Mouse (Mus musculus): ENCODE measurements at regions not wholly inside any gene's neighbourhood (a gene's known extent, or its start where the extent isn't known, plus 50 kb on each side); places are given as distances from the start of the nearest gene placed in this dataset.

GRCm38 (mm10) chr15:63006471-63007228 is 838.3 kb downstream of the Gsdmc2 start:
- 68% methylated on average over 14 of the region's 14 CpGs for WGBS (ENCODE audit: insufficient replicate concordance)

GRCm38 (mm10) chr15:62994691-62995090 is 850.3 kb downstream of the Gsdmc2 start:
- Histone ChIP-seq H3K27me3 (replicated peaks) (no peaks in the 10 kb centered on the region), H3K27ac (no peak overlapping the region), H3K4me2 (no peak overlapping the region), H3K4me1 (no peaks in the 10 kb centered on the region), H3K9me3 (replicated peaks) (no peaks in the 10 kb centered on the region), H3K36me3 (no peaks in the 10 kb centered on the region), H3K4me3 (no peak overlapping the region), H3K9ac (no peak overlapping the region)
- WGBS (ENCODE audit: insufficient replicate concordance) = 68% methylated on average over 2 of the region's 2 CpGs
- ATAC-seq = no peak

More at GRCm38 (mm10) chr15:63006471-63007228, 838.3 kb downstream of the Gsdmc2 start:
- no peaks in the 10 kb centered on the region for H3K9me3 ChIP-seq (replicated peaks)
- no peak overlapping the region for H3K27ac ChIP-seq
- ATAC-seq = no peak
- H3K4me1 ChIP-seq = no peaks in the 10 kb centered on the region
- H3K4me3 ChIP-seq = no peak overlapping the region
- no peaks in the 10 kb centered on the region for H3K27me3 ChIP-seq (replicated peaks)
- H3K4me2 ChIP-seq = no peak overlapping the region
- H3K36me3 ChIP-seq = no peaks in the 10 kb centered on the region
- H3K9ac ChIP-seq = no peak overlapping the region

GRCm38 (mm10) chr15:62986871-62987270 is 858.1 kb downstream of the Gsdmc2 start:
- WGBS (ENCODE audit: insufficient replicate concordance) = 44% methylated on average over 4 of the region's 4 CpGs

GRCm38 (mm10) chr15:62986147-62986546 is 858.8 kb downstream of the Gsdmc2 start:
- no peak overlapping the region for H3K4me3 ChIP-seq
- WGBS (ENCODE audit: insufficient replicate concordance) = 67% methylated on average over 7 of the region's 7 CpGs
- no peak overlapping the region for H3K4me2 ChIP-seq
- no peaks in the 10 kb centered on the region for H3K36me3 ChIP-seq
- no peaks in the 10 kb centered on the region for H3K27me3 ChIP-seq (replicated peaks)
- H3K9me3 ChIP-seq (replicated peaks) = no peaks in the 10 kb centered on the region
- no peaks in the 10 kb centered on the region for H3K4me1 ChIP-seq
- no peak for ATAC-seq
- no peak overlapping the region for H3K27ac ChIP-seq
- H3K9ac ChIP-seq = no peak overlapping the region

More at GRCm38 (mm10) chr15:62986871-62987270, 858.1 kb downstream of the Gsdmc2 start:
- no peaks in the 10 kb centered on the region for H3K9me3 ChIP-seq (replicated peaks)
- H3K36me3 ChIP-seq = no peaks in the 10 kb centered on the region
- H3K4me2 ChIP-seq = no peak overlapping the region
- H3K27me3 ChIP-seq (replicated peaks) = no peaks in the 10 kb centered on the region
- H3K4me1 ChIP-seq = no peaks in the 10 kb centered on the region
- ATAC-seq = no peak
- no peak overlapping the region for H3K4me3 ChIP-seq
- H3K9ac ChIP-seq = no peak overlapping the region
- H3K27ac ChIP-seq = no peak overlapping the region

- H3K4me2 ChIP-seq = no peak overlapping the region
- ATAC-seq = no peak
- no peak overlapping the region for H3K27ac ChIP-seq
- no peak overlapping the region for H3K4me3 ChIP-seq
- H3K9me3 ChIP-seq (replicated peaks) = no peaks in the 10 kb centered on the region
- H3K27me3 ChIP-seq (replicated peaks) = no peaks in the 10 kb centered on the region
- H3K36me3 ChIP-seq = no peaks in the 10 kb centered on the region
- H3K4me1 ChIP-seq = no peaks in the 10 kb centered on the region
- 40% methylated on average over 2 of the region's 2 CpGs for WGBS (ENCODE audit: insufficient replicate concordance)
- H3K9ac ChIP-seq = no peak overlapping the region
These were observed 874.4 kb downstream of the Gsdmc2 start for GRCm38 (mm10) chr15:62970566-62970965.

- WGBS (ENCODE audit: insufficient replicate concordance) = 63% methylated on average over 5 of the region's 5 CpGs
- Histone ChIP-seq H3K27ac (no peak overlapping the region), H3K36me3 (no peaks in the 10 kb centered on the region), H3K9ac (no peak overlapping the region), H3K9me3 (replicated peaks) (no peaks in the 10 kb centered on the region), H3K27me3 (replicated peaks) (no peaks in the 10 kb centered on the region), H3K4me2 (no peak overlapping the region), H3K4me1 (no peaks in the 10 kb centered on the region), H3K4me3 (no peak overlapping the region)
- ATAC-seq = no peak
These were observed 882.3 kb downstream of the Gsdmc2 start for GRCm38 (mm10) chr15:62962681-62963080.

- WGBS (ENCODE audit: insufficient replicate concordance) = 79% methylated on average over 1 of the region's 1 CpGs
- Histone ChIP-seq H3K36me3 (no peaks in the 10 kb centered on the region), H3K27ac (no peak overlapping the region), H3K4me2 (no peak overlapping the region), H3K27me3 (replicated peaks) (no peaks in the 10 kb centered on the region), H3K4me3 (no peak overlapping the region), H3K9me3 (replicated peaks) (no peaks in the 10 kb centered on the region), H3K4me1 (no peaks in the 10 kb centered on the region), H3K9ac (no peak overlapping the region)
- no peak for ATAC-seq
These were observed 884.4 kb downstream of the Gsdmc2 start for GRCm38 (mm10) chr15:62960623-62961022.

- H3K27ac ChIP-seq = no peak overlapping the region
- no peak for ATAC-seq
- no peak overlapping the region for H3K4me2 ChIP-seq
- no peaks in the 10 kb centered on the region for H3K27me3 ChIP-seq (replicated peaks)
- H3K9ac ChIP-seq = no peak overlapping the region
- H3K36me3 ChIP-seq = no peaks in the 10 kb centered on the region
- no peaks in the 10 kb centered on the region for H3K9me3 ChIP-seq (replicated peaks)
- no peak overlapping the region for H3K4me3 ChIP-seq
- 84% methylated on average over 2 of the region's 2 CpGs for whole genome bisulfite sequencing (ENCODE audit: insufficient replicate concordance)
- no peaks in the 10 kb centered on the region for H3K4me1 ChIP-seq
These were observed 886.3 kb downstream of the Gsdmc2 start for GRCm38 (mm10) chr15:62958506-62959330.

GRCm38 (mm10) chr15:62954889-62955288 is 890.1 kb downstream of the Gsdmc2 start:
- Histone ChIP-seq H3K4me3 (no peak overlapping the region), H3K4me2 (no peak overlapping the region), H3K4me1 (no peaks in the 10 kb centered on the region), H3K27me3 (replicated peaks) (no peaks in the 10 kb centered on the region), H3K27ac (no peak overlapping the region), H3K9ac (no peak overlapping the region), H3K9me3 (replicated peaks) (no peaks in the 10 kb centered on the region), H3K36me3 (no peaks in the 10 kb centered on the region)
- WGBS (ENCODE audit: insufficient replicate concordance) = 76% methylated on average over 1 of the region's 1 CpGs
- no peak for ATAC-seq

- Histone ChIP-seq H3K4me2 (no peak overlapping the region), H3K4me3 (no peak overlapping the region), H3K9me3 (replicated peaks) (no peaks in the 10 kb centered on the region), H3K27ac (no peak overlapping the region), H3K9ac (no peak overlapping the region), H3K36me3 (no peaks in the 10 kb centered on the region), H3K4me1 (no peaks in the 10 kb centered on the region), H3K27me3 (replicated peaks) (no peaks in the 10 kb centered on the region)
- ATAC-seq = no peak
- WGBS (ENCODE audit: insufficient replicate concordance) = 59% methylated on average over 9 of the region's 9 CpGs
These were observed 890.6 kb downstream of the Gsdmc2 start for GRCm38 (mm10) chr15:62954322-62954820.

GRCm38 (mm10) chr15:62953215-62953941 is 891.6 kb downstream of the Gsdmc2 start:
- 58% methylated on average over 6 of the region's 6 CpGs for WGBS (ENCODE audit: insufficient replicate concordance)
- Histone ChIP-seq H3K27me3 (replicated peaks) (no peaks in the 10 kb centered on the region), H3K9me3 (replicated peaks) (no peaks in the 10 kb centered on the region), H3K36me3 (no peaks in the 10 kb centered on the region), H3K4me1 (no peaks in the 10 kb centered on the region), H3K4me3 (no peak overlapping the region), H3K9ac (no peak overlapping the region), H3K4me2 (no peak overlapping the region), H3K27ac (no peak overlapping the region)
- no peak for ATAC-seq

All from liver, embryonic 12.5 days (tissue).